Mouse (Mus musculus): ENCODE measurements around the gene Znrf1.

GRCm38 (mm10) chr8:111579318-111579717, 43.4 kb downstream of the Znrf1 start:
- TF ChIP-seq ZC3H11A (IDR thresholded peaks at IDR 0.05; ENCODE audit: borderline replicate concordance, low read depth, low read length): no peak
- TF ChIP-seq ZNF384 (IDR thresholded peaks at IDR 0.05; ENCODE audit: low read depth, low read length): no peak
- TF ChIP-seq MAFK (IDR thresholded peaks at IDR 0.05; ENCODE audit: insufficient read depth, low read depth, low read length): no peak
- no peak for TF ChIP-seq HCFC1 (IDR thresholded peaks at IDR 0.05; ENCODE audit: borderline replicate concordance, insufficient read depth, low read length)
- TF ChIP-seq CHD2 (IDR thresholded peaks at IDR 0.05; ENCODE audit: low read depth, low read length): no peak
